Comparison of ENCODE assay signal across 8 mouse cellular contexts in the genomic region with DNA sequence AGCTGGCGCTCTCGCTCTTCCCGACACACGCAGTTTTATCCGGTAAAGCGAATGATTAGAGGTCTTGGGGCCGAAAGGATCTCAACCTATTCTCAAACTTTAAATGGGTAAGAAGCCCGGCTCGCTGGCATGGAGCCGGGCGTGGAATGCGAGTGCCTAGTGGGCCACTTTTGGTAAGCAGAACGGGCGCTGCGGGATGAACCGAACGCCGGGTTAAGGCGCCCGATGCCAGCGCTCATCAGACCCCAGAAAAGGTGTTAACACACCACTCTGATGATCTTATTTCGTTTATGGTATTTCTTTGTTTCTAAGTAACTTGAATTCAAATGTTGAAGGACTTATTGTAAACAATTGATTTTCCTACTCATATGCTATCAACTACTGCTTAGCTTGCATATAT.
DNase-seq lines count a peak whose midpoint lies in the region; ATAC-seq and TF ChIP-seq lines count a peak whose summit lies in the region.
"Not testable (repeated sequence)": the region's sequence is repeated elsewhere in the genome, so short reads cannot be mapped to it uniquely, and the experiment has no call there.

No protein-coding gene starts in this region.

- ATAC-seq in liver, postnatal 0 days, result not testable (repeated sequence)

- 79% methylated on average over 22 of the region's 22 CpGs for WGBS in liver, postnatal 0 days (ENCODE audit: insufficient replicate concordance)

- H3K4me1 ChIP-seq in liver, postnatal 0 days (ENCODE audit: insufficient read depth), result not testable (repeated sequence)

- TF ChIP-seq EP300 in liver, postnatal 0 days (IDR thresholded peaks at IDR 0.05; ENCODE audit: low read depth), result not testable (repeated sequence)

- not testable (repeated sequence) for H3K36me3 ChIP-seq in liver, postnatal 0 days (replicated peaks; ENCODE audit: insufficient read depth, low read length)

- TF ChIP-seq CTCF in liver, postnatal 0 days (IDR thresholded peaks at IDR 0.05; ENCODE audit: low read depth), result not testable (repeated sequence)

- H3K27ac ChIP-seq in liver, postnatal 0 days (ENCODE audit: low read depth), result not testable (repeated sequence)

- H3K4me2 ChIP-seq in liver, postnatal 0 days (ENCODE audit: low read depth, low read length), result not testable (repeated sequence)

- H3K9ac ChIP-seq in liver, postnatal 0 days (replicated peaks), result not testable (repeated sequence)

- not testable (repeated sequence) for H3K9me3 ChIP-seq in liver, postnatal 0 days (ENCODE audit: low read length)

- DNase-seq in A20 (ENCODE audit: low read depth, low spot score), result peak; percentile 44
- peak; percentile 4 for DNase-seq in adrenal gland, adult 8-10 months
- peak; percentile 57 to 63 for DNase-seq in cerebellum, postnatal 25 days
- peak; percentile 89 for DNase-seq in heart, adult 11 months
- peak; percentile 3 to 55 for DNase-seq in kidney, postnatal 36 days
- DNase-seq in liver, postnatal 0 days, result peak; percentile 74
- peak; percentile 17 for DNase-seq in retina, embryonic 14.5 days (ENCODE audit: low spot score)
- DNase-seq in thymus, postnatal 0 days (ENCODE audit: low spot score), result peak; percentile 42

- H3K27me3 ChIP-seq in liver, postnatal 0 days (ENCODE audit: insufficient read depth, low read length), result not testable (repeated sequence)

- H3K4me3 ChIP-seq in liver, postnatal 0 days (ENCODE audit: low read depth, low read length), result not testable (repeated sequence)

Comparison
In these comparisons a context has a peak if more than half of its experiments do, and no peak if none do; other contexts are left out.
1. DNase-seq: peak in every context shown above with its lines; median percentile 89 in heart, adult 11 months; 74 in liver, postnatal 0 days; 60 in cerebellum, postnatal 25 days; 44 in A20; 42 in thymus, postnatal 0 days; 29 in kidney, postnatal 36 days; 17 in retina, embryonic 14.5 days; 4 in adrenal gland, adult 8-10 months.